Mouse (Mus musculus) kidney, adult 2 months (tissue): ENCODE measurements around the gene Zfp750. TPM values are rescaled to one million over a fixed set of nuclear protein-coding genes. Genes with fewer than 3 reads are reported as not detected.

Source experiments
- DNase-seq: peaks from one replicate; pipeline ENCODE4 v3.0.0; 2021
- H3K27ac ChIP-seq: fragments of 200-500 bp; 2 replicates; pipeline ENCODE4 v1.5.1; 2012; ENCODE audit warnings: low read depth, low read length, control low read depth, inconsistent platforms; ENCODE audit not compliant: insufficient read depth
- H3K27me3 ChIP-seq: fragments of 200-500 bp; replicated peaks from 2 replicates; pipeline ENCODE4 v1.6.1; 2012; ENCODE audit warnings: mild to moderate bottlenecking, moderate library complexity, low read length, inconsistent platforms; ENCODE audit not compliant: control insufficient read depth, insufficient read depth
- H3K36me3 ChIP-seq: fragments of 200-500 bp; 2 replicates; pipeline ENCODE4 v1.6.1; 2012; ENCODE audit warnings: mild to moderate bottlenecking, moderate library complexity, low read length, inconsistent platforms; ENCODE audit not compliant: control insufficient read depth, insufficient read depth
- H3K4me1 ChIP-seq: fragments of 200-500 bp; 2 replicates; pipeline ENCODE4 v1.6.1; 2011; ENCODE audit warnings: low read length; ENCODE audit not compliant: control insufficient read depth, insufficient read depth
- H3K4me3 ChIP-seq: fragments of 200-500 bp; 2 replicates; pipeline ENCODE4 v1.5.1; 2011; ENCODE audit warnings: mild to moderate bottlenecking, low read depth, low read length, control low read depth; ENCODE audit not compliant: insufficient read depth
- CTCF ChIP-seq: fragments of 200-500 bp; conservative IDR thresholded peaks from 2 replicates; pipeline ENCODE4 v1.5.1; 2011; ENCODE audit warnings: low read depth, mild to moderate bottlenecking, control low read depth, low read length, moderate library complexity, mixed read lengths; ENCODE audit not compliant: insufficient read depth, insufficient read length
- POLR2A ChIP-seq: fragments of 200-500 bp; IDR thresholded peaks from one replicate; pipeline ENCODE4 v1.6.1; 2011; ENCODE audit warnings: low read depth, low read length, control low read depth
- whole genome bisulfite sequencing: fragments of 180-500 bp; shearing (Covaris S2); methylation state at CpG from one replicate; pipeline ENCODE4 v1.1.7; 2018; 5-methylcytosine and 5-hydroxymethylcytosine counted together
- polyA plus RNA-seq: library from polyadenylated mRNA; depleted of rRNA; stranded (reverse); fragments of >200 nt; gene quantifications from 2 replicates; pipeline ENCODE4 v1.2.3, GENCODE M21; 2012

Zfp750 gene
- polyA plus RNA-seq, 1 experiment = 3.3 TPM

GRCm38 (mm10) chr11:121519703-121520102 lies 570 bp upstream of the Zfp750 start:
- Histone ChIP-seq H3K36me3 (no peaks in the 10 kb centered on the region), H3K27me3 (no peaks in the 10 kb centered on the region), H3K27ac (no peak overlapping the region), H3K4me1 (peaks cover 17% of the 10 kb centered on the region; the same call in 1 of the 2 replicates), H3K4me3 (no peak overlapping the region)
- no peak for DNase-seq
- WGBS = 79% methylated on average over 7 of the region's 7 CpGs
- TF ChIP-seq POLR2A (no peak), CTCF (no peak)

- Histone ChIP-seq H3K36me3 (no peaks in the 10 kb centered on the region), H3K27ac (peak overlapping the region; percentile 91), H3K4me1 (peaks cover 22% of the 10 kb centered on the region; the same call in 1 of the 2 replicates), H3K4me3 (peak overlapping the region; percentile 25; the same call in 1 of the 2 replicates), H3K27me3 (no peaks in the 10 kb centered on the region)
- DNase-seq = peak; percentile 40
- WGBS = 56% methylated on average over 17 of the region's 17 CpGs
- TF ChIP-seq CTCF (0 out of 2 replicates have a peak, but pooled peaks have one; percentile 14), POLR2A (no peak)
Measured at GRCm38 (mm10) chr11:121517687-121518465, 1.3 kb downstream of the Zfp750 start.

DNA sequence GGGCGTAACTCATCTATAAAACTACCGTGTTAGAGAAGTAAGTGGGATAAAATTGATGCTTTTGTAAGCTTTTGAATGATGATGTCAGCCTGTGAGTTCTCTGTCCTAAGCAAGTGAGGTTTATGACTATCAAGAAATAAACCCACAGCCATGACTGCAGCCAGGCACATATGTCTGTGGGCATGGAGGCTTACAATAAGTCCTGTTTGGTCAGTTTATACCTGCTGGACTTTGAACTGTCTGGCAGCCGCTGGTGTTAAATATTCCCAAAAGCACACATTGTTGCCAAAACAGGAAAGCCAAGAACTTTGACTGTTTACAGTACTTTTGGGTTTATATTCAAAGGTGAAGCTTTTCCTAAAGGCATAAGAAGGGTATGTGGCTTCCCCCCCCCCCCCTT lies 2.2 kb downstream of the Zfp750 start:
- H3K4me3 ChIP-seq = no peak overlapping the region
- H3K27ac ChIP-seq = peak overlapping the region; percentile 89
- H3K4me1 ChIP-seq = peaks cover 22% of the 10 kb centered on the region; the same call in 1 of the 2 replicates
- H3K27me3 ChIP-seq = no peaks in the 10 kb centered on the region
- DNase-seq = peak; percentile 91
- TF ChIP-seq POLR2A = no peak
- TF ChIP-seq CTCF = no peak
- H3K36me3 ChIP-seq = no peaks in the 10 kb centered on the region
- 50% methylated on average over 3 of the region's 3 CpGs for whole genome bisulfite sequencing

DNA sequence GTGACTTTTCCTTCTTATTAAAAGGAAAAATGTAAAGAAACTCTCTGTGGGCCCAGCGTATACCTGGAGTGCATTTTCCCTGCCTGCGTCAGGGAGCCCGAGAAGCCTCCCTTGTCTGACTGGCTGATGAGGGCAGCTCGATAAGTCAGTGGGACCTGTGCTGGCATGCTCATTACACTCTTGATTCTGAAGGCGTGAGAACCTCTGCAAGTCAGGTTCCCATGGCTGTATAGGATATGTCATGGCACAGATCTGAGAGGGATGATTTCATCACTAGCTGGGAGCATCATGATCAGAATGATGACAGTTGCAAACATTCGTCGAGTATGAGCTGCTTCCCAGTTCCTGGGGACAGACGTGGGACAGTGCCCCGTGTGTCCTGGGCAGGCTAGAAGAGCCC lies 3.1 kb downstream of the Zfp750 start:
- peaks cover 22% of the 10 kb centered on the region; the same call in 1 of the 2 replicates for H3K4me1 ChIP-seq
- H3K4me3 ChIP-seq = no peak overlapping the region
- H3K36me3 ChIP-seq = no peaks in the 10 kb centered on the region
- DNase-seq = no peak
- WGBS = 76% methylated on average over 9 of the region's 9 CpGs
- H3K27me3 ChIP-seq = no peaks in the 10 kb centered on the region
- H3K27ac ChIP-seq = peak overlapping the region; percentile 1; the same call in 1 of the 2 replicates
- TF ChIP-seq CTCF (no peak), POLR2A (no peak)

DNA sequence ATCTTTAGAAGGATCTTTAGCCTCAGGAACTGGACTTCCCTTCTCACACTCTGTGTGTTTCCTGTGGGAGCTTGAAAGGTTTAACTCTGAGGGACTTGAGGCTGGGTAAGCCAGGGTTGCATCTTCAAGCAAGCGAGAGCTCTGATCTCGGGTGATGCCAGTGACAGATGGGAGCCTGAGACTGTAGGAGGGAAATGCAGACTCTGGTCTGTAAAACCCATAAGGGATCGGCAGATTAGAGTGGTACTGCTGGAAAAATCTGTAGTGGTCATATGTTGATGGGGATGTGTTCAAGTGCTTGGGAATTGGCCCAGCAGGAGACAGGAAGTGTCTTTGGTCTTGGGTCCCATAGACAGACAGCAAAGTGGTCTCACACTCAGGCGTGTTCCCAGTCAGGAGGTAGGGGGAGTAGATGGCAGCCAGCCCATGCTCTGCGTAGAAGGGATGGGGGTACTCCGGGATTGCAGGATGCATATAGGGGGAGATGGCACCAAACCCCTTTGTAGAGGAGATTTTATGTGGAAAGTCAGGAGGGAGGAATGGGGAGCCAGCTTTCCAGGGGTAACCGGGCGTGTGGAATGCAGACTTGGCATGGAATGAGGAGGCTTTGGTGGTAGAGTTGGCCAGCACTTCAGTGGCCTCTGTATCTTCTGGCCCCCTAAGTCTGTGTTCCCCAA lies 6.1 kb downstream of the Zfp750 start:
- H3K27me3 ChIP-seq = no peaks in the 10 kb centered on the region
- no peaks in the 10 kb centered on the region for H3K36me3 ChIP-seq
- no peak overlapping the region for H3K27ac ChIP-seq
- WGBS = 80% methylated on average over 8 of the region's 8 CpGs
- H3K4me1 ChIP-seq = peaks cover 22% of the 10 kb centered on the region; the same call in 1 of the 2 replicates
- no peak overlapping the region for H3K4me3 ChIP-seq
- DNase-seq = peak; percentile 33
- TF ChIP-seq CTCF (no peak), POLR2A (no peak)

DNA sequence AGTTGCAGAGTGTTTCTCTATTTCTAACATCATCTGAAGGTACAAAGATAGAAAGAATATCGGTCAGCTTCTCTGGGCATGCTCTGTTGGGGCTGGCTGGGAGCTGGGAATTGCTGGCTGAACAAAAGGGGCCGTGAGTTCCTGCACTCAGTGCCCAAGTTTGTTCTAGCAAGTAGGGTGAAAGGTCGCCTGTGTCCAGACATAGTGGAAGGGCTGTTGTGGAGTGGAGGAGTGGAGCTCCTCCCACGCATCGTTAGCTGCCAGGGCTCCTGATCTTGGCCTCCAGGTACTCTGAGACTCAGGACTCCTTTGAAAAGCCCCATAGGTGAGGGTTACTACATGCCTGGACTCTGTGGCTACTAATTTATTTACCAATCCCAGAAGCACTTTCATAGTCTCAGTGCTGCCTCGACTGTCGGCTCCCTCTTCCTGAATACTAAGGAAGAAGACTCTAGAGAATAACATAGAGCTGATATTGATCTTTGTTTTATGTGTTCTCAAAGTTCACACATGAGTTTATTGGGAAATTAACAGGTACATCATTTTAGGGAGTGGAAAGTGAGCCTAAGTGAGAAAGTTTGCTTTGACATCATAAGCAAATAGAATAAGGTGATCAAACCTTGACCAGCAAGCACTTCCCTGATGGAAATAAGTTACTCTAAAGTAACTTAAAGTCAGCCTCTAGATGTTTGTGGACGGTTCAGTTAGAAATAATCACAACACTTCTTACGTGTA lies 8.5 kb downstream of the Zfp750 start:
- 52% methylated on average over 9 of the region's 9 CpGs for WGBS
- TF ChIP-seq CTCF (no peak), POLR2A (no peak)
- H3K36me3 ChIP-seq = no peaks in the 10 kb centered on the region
- H3K27me3 ChIP-seq = no peaks in the 10 kb centered on the region
- DNase-seq = peak; percentile 81
- peaks cover 7% of the 10 kb centered on the region; the same call in 1 of the 2 replicates for H3K4me1 ChIP-seq
- H3K27ac ChIP-seq = no peak overlapping the region
- no peak overlapping the region for H3K4me3 ChIP-seq

GRCm38 (mm10) chr11:121508478-121508877 lies 10.7 kb downstream of the Zfp750 start:
- DNase-seq = no peak
- TF ChIP-seq POLR2A = no peak
- no peak for TF ChIP-seq CTCF
- no peaks in the 10 kb centered on the region; the same call in 1 of the 2 replicates for H3K36me3 ChIP-seq
- H3K27ac ChIP-seq = no peak overlapping the region
- no peaks in the 10 kb centered on the region for H3K27me3 ChIP-seq
- peaks cover 2% of the 10 kb centered on the region; the same call in 1 of the 2 replicates for H3K4me1 ChIP-seq
- H3K4me3 ChIP-seq = no peak overlapping the region
- WGBS = 84% methylated on average over 4 of the region's 4 CpGs
